Mouse (Mus musculus) left cerebral cortex, postnatal 10 days (tissue): ENCODE measurements around the gene Zfp523. TPM values are rescaled to one million over a fixed set of nuclear protein-coding genes. Genes with fewer than 3 reads are reported as not detected.
"Not testable (repeated sequence)": the region's sequence is repeated elsewhere in the genome, so short reads cannot be mapped to it uniquely, and the experiment has no call there.

Experiments used
- DNase-seq, 2 experiments: peaks; one replicate each; pipeline ENCODE4 v3.0.0; 2021 to 2022; ENCODE audit warnings: low spot score in 2 of 2, mixed read lengths in 1 of 2; ENCODE audit errors: extremely low spot score in 1 of 2
- intact Hi-C: fragments of 180-260 bp; cut with DNase I; formaldehyde crosslinking; loops from one replicate; pipeline ENCODE4 v1.15.1; 2025
- total RNA-seq, 2 experiments: library from RNA; stranded (reverse); gene quantifications; 2 replicates each; pipeline ENCODE4 v1.2.3; 2021

The Zfp523 gene
- total RNA-seq, 2 experiments from 2014 or later: 87.3 to 95.6 TPM

GRCm38 (mm10) chr17:28205443-28205842 is 28.5 kb downstream of the Zfp523 start:
- intact Hi-C loops: no loop called here
- no peak for DNase-seq

GRCm38 (mm10) chr17:28207092-28207491 is 30.2 kb downstream of the Zfp523 start:
- DNase-seq: no peak
- intact Hi-C loops: no loop called here

- intact Hi-C loops: no loop called here
- peak in 1 of 2 experiments; percentile 85 for DNase-seq
These were observed 30.8 kb downstream of the Zfp523 start, which contains the start of gene Def6 for GRCm38 (mm10) chr17:28207591-28208313. TSS of gene Def6 (plus strand) at chr17:28207778.

GRCm38 (mm10) chr17:28208314-28208612 is 31.3 kb downstream of the Zfp523 start:
- no peak for DNase-seq
- intact Hi-C loops: no loop called here

- intact Hi-C loops: no loop called here
- no peak for DNase-seq
These were observed 32.7 kb downstream of the Zfp523 start for GRCm38 (mm10) chr17:28209457-28210110.

GRCm38 (mm10) chr17:28211921-28212341 is 35.0 kb downstream of the Zfp523 start:
- DNase-seq: no peak
- intact Hi-C loops: no loop called here

- DNase-seq: no peak
- intact Hi-C loops: no loop called here
These were observed 35.5 kb downstream of the Zfp523 start for GRCm38 (mm10) chr17:28212391-28212790.

GRCm38 (mm10) chr17:28213236-28213635 is 36.3 kb downstream of the Zfp523 start:
- intact Hi-C loops: no loop called here
- no peak for DNase-seq

GRCm38 (mm10) chr17:28216791-28217190 is 39.9 kb downstream of the Zfp523 start:
- intact Hi-C loops: no loop called here
- no peak for DNase-seq

GRCm38 (mm10) chr17:28217721-28218649 is 41.1 kb downstream of the Zfp523 start:
- intact Hi-C loops: no loop called here

GRCm38 (mm10) chr17:28222463-28222862 is 45.5 kb downstream of the Zfp523 start:
- intact Hi-C loops: loop anchor here (10.0 kb wide), 1 partner anchor 302 kb away; no protein-coding TSS in a partner anchor
- not testable (repeated sequence) for DNase-seq

More at GRCm38 (mm10) chr17:28217721-28218649, 41.1 kb downstream of the Zfp523 start:
- peak in 1 of 2 experiments; percentile 79 for DNase-seq

- intact Hi-C loops: loop anchor here (10.0 kb wide), 1 partner anchor 301 kb away; no protein-coding TSS in a partner anchor
- DNase-seq: peak; percentile 75 to 94
These were observed 46.8 kb downstream of the Zfp523 start for GRCm38 (mm10) chr17:28223561-28224391.

GRCm38 (mm10) chr17:28224615-28225014 is 47.7 kb downstream of the Zfp523 start:
- intact Hi-C loops: loop anchor here (10.0 kb wide), 1 partner anchor 300 kb away; no protein-coding TSS in a partner anchor
- no peak for DNase-seq

- DNase-seq: peak; percentile 88 to 96
- intact Hi-C loops: loop anchor here (10.0 kb wide), 1 partner anchor 299 kb away; no protein-coding TSS in a partner anchor
These were observed 49.1 kb downstream of the Zfp523 start for GRCm38 (mm10) chr17:28226014-28226413.

- no peak for DNase-seq
- intact Hi-C loops: loop anchor here (5.0 kb wide), 1 partner anchor 62 kb away; no protein-coding TSS in a partner anchor
These were observed 53.6 kb downstream of the Zfp523 start for GRCm38 (mm10) chr17:28230486-28230885.

GRCm38 (mm10) chr17:28231026-28231736 is 54.3 kb downstream of the Zfp523 start:
- intact Hi-C loops: loop anchor here (5.0 kb wide), 1 partner anchor 61 kb away; no protein-coding TSS in a partner anchor
- no peak for DNase-seq

GRCm38 (mm10) chr17:28232475-28233060 is 55.6 kb downstream of the Zfp523 start, which contains the start of gene Ppard:
TSS of gene Ppard (plus strand) at chr17:28232700.
- intact Hi-C loops: loop anchor here (2.0 to 5.0 kb wide), 2 partner anchors 60 to 76 kb away; no protein-coding TSS in a partner anchor
- peak; percentile 95 to 99 for DNase-seq
